Mouse (Mus musculus): ENCODE measurements around the gene Efhc1. TPM values are rescaled to one million over a fixed set of nuclear protein-coding genes. Genes with fewer than 3 reads are reported as not detected.
A peak's percentile ranks its signal among the peaks of the same experiment; 100 is the strongest.

Efhc1 gene
- polyA plus RNA-seq (2014; fragmentation: Nextera tagmentation; extraction: Ambion mirVana): 2.3 and 3.0 TPM in 2 replicates

- Histone ChIP-seq H3K4me2 (peak within 1 kb of the TSS; percentile 68), H3K4me3 (ENCODE audit: low read depth, low read length) (peak within 1 kb of the TSS; percentile 45), H3K9me3 (ENCODE audit: low read depth, low read length) (no peaks in the 10 kb centered on the region), H3K9ac (peak within 1 kb of the TSS; percentile 43), H3K4me1 (ENCODE audit: insufficient read depth) (no peaks in the 10 kb centered on the region), H3K27ac (ENCODE audit: low read depth) (peak within 1 kb of the TSS; percentile 34), H3K27me3 (ENCODE audit: insufficient read depth, low read length) (no peaks in the 10 kb centered on the region), H3K36me3 (ENCODE audit: insufficient read depth) (no peaks in the 10 kb centered on the region)
- ATAC-seq (ENCODE audit: insufficient read depth): peak; percentile 97
- no peak for TF ChIP-seq CTCF (IDR thresholded peaks at IDR 0.05; ENCODE audit: low read depth)
- peak; percentile 97 for DNase-seq
- under 1% methylated on average over 21 of the region's 23 CpGs for WGBS
Measured at GRCm38 (mm10) chr1:20951300-20951763, at the start of gene Efhc1. Gene Efhc1, plus strand, starts transcription at chr1:20951626.

GRCm38 (mm10) chr1:20905501-20906127 lies 45.8 kb upstream of the Efhc1 start:
- Histone ChIP-seq H3K4me1 (ENCODE audit: insufficient read depth) (no peaks in the 10 kb centered on the region), H3K9ac (no peak overlapping the region), H3K9me3 (ENCODE audit: low read depth, low read length) (no peaks in the 10 kb centered on the region), H3K27me3 (ENCODE audit: insufficient read depth, low read length) (no peaks in the 10 kb centered on the region), H3K4me2 (no peak overlapping the region), H3K4me3 (ENCODE audit: low read depth, low read length) (no peak overlapping the region), H3K36me3 (ENCODE audit: insufficient read depth) (no peaks in the 10 kb centered on the region), H3K27ac (ENCODE audit: low read depth) (no peak overlapping the region)
- DNase-seq (no peak), ATAC-seq (ENCODE audit: insufficient read depth) (no peak)
- TF ChIP-seq CTCF (IDR thresholded peaks at IDR 0.05; ENCODE audit: low read depth): no peak
- WGBS: 88% methylated on average over 8 of the region's 8 CpGs

GRCm38 (mm10) chr1:20906128-20906515 lies 45.3 kb upstream of the Efhc1 start:
- no peak overlapping the region for H3K27ac ChIP-seq (ENCODE audit: low read depth)
- H3K4me2 ChIP-seq: no peak overlapping the region
- no peaks in the 10 kb centered on the region for H3K9me3 ChIP-seq (ENCODE audit: low read depth, low read length)
- DNase-seq (no peak), ATAC-seq (ENCODE audit: insufficient read depth) (no peak)
- H3K27me3 ChIP-seq (ENCODE audit: insufficient read depth, low read length): no peaks in the 10 kb centered on the region
- no peak overlapping the region for H3K9ac ChIP-seq
- 85% methylated on average over 9 of the region's 9 CpGs for WGBS
- TF ChIP-seq CTCF (IDR thresholded peaks at IDR 0.05; ENCODE audit: low read depth): no peak
- no peaks in the 10 kb centered on the region for H3K4me1 ChIP-seq (ENCODE audit: insufficient read depth)
- H3K4me3 ChIP-seq (ENCODE audit: low read depth, low read length): no peak overlapping the region
- H3K36me3 ChIP-seq (ENCODE audit: insufficient read depth): no peaks in the 10 kb centered on the region

- Histone ChIP-seq H3K9ac (no peak overlapping the region), H3K36me3 (ENCODE audit: insufficient read depth) (no peaks in the 10 kb centered on the region), H3K4me2 (no peak overlapping the region), H3K27me3 (ENCODE audit: insufficient read depth, low read length) (no peaks in the 10 kb centered on the region), H3K4me1 (ENCODE audit: insufficient read depth) (no peaks in the 10 kb centered on the region), H3K27ac (ENCODE audit: low read depth) (no peak overlapping the region), H3K9me3 (ENCODE audit: low read depth, low read length) (no peaks in the 10 kb centered on the region), H3K4me3 (ENCODE audit: low read depth, low read length) (no peak overlapping the region)
- 50% methylated on average over 4 of the region's 4 CpGs for WGBS
- DNase-seq (no peak), ATAC-seq (ENCODE audit: insufficient read depth) (no peak)
- no peak for TF ChIP-seq CTCF (IDR thresholded peaks at IDR 0.05; ENCODE audit: low read depth)
Measured at GRCm38 (mm10) chr1:20908541-20908940, 42.9 kb upstream of the Efhc1 start.

GRCm38 (mm10) chr1:20912115-20912514 lies 39.3 kb upstream of the Efhc1 start:
- no peak for TF ChIP-seq CTCF (IDR thresholded peaks at IDR 0.05; ENCODE audit: low read depth)
- DNase-seq: no peak
- 45% methylated on average over 2 of the region's 2 CpGs for WGBS
- Histone ChIP-seq H3K9ac (no peak overlapping the region), H3K27ac (ENCODE audit: low read depth) (no peak overlapping the region), H3K4me2 (no peak overlapping the region), H3K4me1 (ENCODE audit: insufficient read depth) (no peaks in the 10 kb centered on the region), H3K9me3 (ENCODE audit: low read depth, low read length) (no peaks in the 10 kb centered on the region), H3K4me3 (ENCODE audit: low read depth, low read length) (no peak overlapping the region), H3K36me3 (ENCODE audit: insufficient read depth) (no peaks in the 10 kb centered on the region), H3K27me3 (ENCODE audit: insufficient read depth, low read length) (no peaks in the 10 kb centered on the region)
- no peak for ATAC-seq (ENCODE audit: insufficient read depth)

GRCm38 (mm10) chr1:20912527-20913171 lies 38.8 kb upstream of the Efhc1 start:
- Histone ChIP-seq H3K9me3 (ENCODE audit: low read depth, low read length) (no peaks in the 10 kb centered on the region), H3K4me2 (no peak overlapping the region), H3K4me3 (ENCODE audit: low read depth, low read length) (no peak overlapping the region), H3K27ac (ENCODE audit: low read depth) (no peak overlapping the region), H3K27me3 (ENCODE audit: insufficient read depth, low read length) (no peaks in the 10 kb centered on the region), H3K36me3 (ENCODE audit: insufficient read depth) (no peaks in the 10 kb centered on the region), H3K4me1 (ENCODE audit: insufficient read depth) (no peaks in the 10 kb centered on the region), H3K9ac (no peak overlapping the region)
- TF ChIP-seq CTCF (IDR thresholded peaks at IDR 0.05; ENCODE audit: low read depth): no peak
- DNase-seq (no peak), ATAC-seq (ENCODE audit: insufficient read depth) (no peak)
- WGBS: 51% methylated on average over 13 of the region's 13 CpGs

- H3K36me3 ChIP-seq (ENCODE audit: insufficient read depth): no peaks in the 10 kb centered on the region
- 92% methylated on average over 3 of the region's 3 CpGs for WGBS
Measured at GRCm38 (mm10) chr1:20914769-20915168, 36.7 kb upstream of the Efhc1 start.

More at GRCm38 (mm10) chr1:20914769-20915168, 36.7 kb upstream of the Efhc1 start:
- DNase-seq (no peak), ATAC-seq (ENCODE audit: insufficient read depth) (peak; percentile 33; the same call in 1 of the 2 replicates)
- TF ChIP-seq CTCF (IDR thresholded peaks at IDR 0.05; ENCODE audit: low read depth): no peak
- no peak overlapping the region for H3K4me3 ChIP-seq (ENCODE audit: low read depth, low read length)
- no peak overlapping the region for H3K9ac ChIP-seq
- H3K27me3 ChIP-seq (ENCODE audit: insufficient read depth, low read length): no peaks in the 10 kb centered on the region
- H3K27ac ChIP-seq (ENCODE audit: low read depth): no peak overlapping the region
- no peak overlapping the region for H3K4me2 ChIP-seq
- no peaks in the 10 kb centered on the region for H3K4me1 ChIP-seq (ENCODE audit: insufficient read depth)
- H3K9me3 ChIP-seq (ENCODE audit: low read depth, low read length): no peaks in the 10 kb centered on the region

Data from lung, embryonic 14.5 days (tissue).